Mouse (Mus musculus): Measurements from ENCODE around the gene Mgme1. TPM values are rescaled to one million over a fixed set of nuclear protein-coding genes. Genes with fewer than 3 reads are reported as not detected.

Mgme1 gene
- total and polyA plus RNA-seq, 2 experiments from 2014 or later: 5.4 to 5.8 TPM

GRCm38 (mm10) chr2:144269679-144270475 is 586 bp upstream of the Mgme1 start:
- peaks cover 14% of the 10 kb centered on the region for H3K4me1 ChIP-seq (ENCODE audit: insufficient read depth)
- no peaks in the 10 kb centered on the region for H3K36me3 ChIP-seq (ENCODE audit: insufficient read depth)
- peak overlapping the region; percentile 94 for H3K9ac ChIP-seq
- DNase-seq (no peak), ATAC-seq (no peak; the same call in 1 of the 2 replicates)
- H3K4me3 ChIP-seq (ENCODE audit: low read depth, low read length): peak overlapping the region; percentile 88
- H3K4me2 ChIP-seq (ENCODE audit: low read depth): peak overlapping the region; percentile 65
- peak overlapping the region; percentile 91 for H3K27ac ChIP-seq (ENCODE audit: low read depth, low read length)
- under 1% methylated on average over 26 of the region's 33 CpGs for WGBS
- no peaks in the 10 kb centered on the region for H3K9me3 ChIP-seq (ENCODE audit: low read length)
- no peaks in the 10 kb centered on the region for H3K27me3 ChIP-seq (ENCODE audit: insufficient read depth, low read length)
- TF ChIP-seq CTCF (IDR thresholded peaks at IDR 0.05; ENCODE audit: low read depth): no peak

GRCm38 (mm10) chr2:144272088-144272487 is 1.6 kb downstream of the Mgme1 start:
- no peaks in the 10 kb centered on the region for H3K36me3 ChIP-seq (ENCODE audit: insufficient read depth)
- no peak for TF ChIP-seq CTCF (IDR thresholded peaks at IDR 0.05; ENCODE audit: low read depth)
- DNase-seq: no peak
- H3K4me3 ChIP-seq (ENCODE audit: low read depth, low read length): no peak overlapping the region
- peaks cover 14% of the 10 kb centered on the region for H3K4me1 ChIP-seq (ENCODE audit: insufficient read depth)
- no peak overlapping the region for H3K9ac ChIP-seq
- no peak overlapping the region for H3K27ac ChIP-seq (ENCODE audit: low read depth, low read length)
- no peaks in the 10 kb centered on the region for H3K9me3 ChIP-seq (ENCODE audit: low read length)
- ATAC-seq: no peak
- H3K27me3 ChIP-seq (ENCODE audit: insufficient read depth, low read length): no peaks in the 10 kb centered on the region
- no peak overlapping the region for H3K4me2 ChIP-seq (ENCODE audit: low read depth)
- WGBS: 91% methylated on average over 12 of the region's 12 CpGs

GRCm38 (mm10) chr2:144274741-144275140 is 4.3 kb downstream of the Mgme1 start:
- no peak for TF ChIP-seq CTCF (IDR thresholded peaks at IDR 0.05; ENCODE audit: low read depth)
- Histone ChIP-seq H3K4me1 (ENCODE audit: insufficient read depth) (no peaks in the 10 kb centered on the region), H3K4me2 (ENCODE audit: low read depth) (no peak overlapping the region), H3K27ac (ENCODE audit: low read depth, low read length) (no peak overlapping the region), H3K9ac (no peak overlapping the region), H3K36me3 (ENCODE audit: insufficient read depth) (peaks cover 6% of the 10 kb centered on the region), H3K4me3 (ENCODE audit: low read depth, low read length) (no peak overlapping the region), H3K9me3 (ENCODE audit: low read length) (no peaks in the 10 kb centered on the region), H3K27me3 (ENCODE audit: insufficient read depth, low read length) (no peaks in the 10 kb centered on the region)
- ATAC-seq (no peak), DNase-seq (no peak)
- 69% methylated on average over 8 of the region's 8 CpGs for WGBS

- no peaks in the 10 kb centered on the region for H3K27me3 ChIP-seq (ENCODE audit: insufficient read depth, low read length)
- TF ChIP-seq CTCF (IDR thresholded peaks at IDR 0.05; ENCODE audit: low read depth): no peak
- no peak overlapping the region for H3K27ac ChIP-seq (ENCODE audit: low read depth, low read length)
- H3K4me1 ChIP-seq (ENCODE audit: insufficient read depth): no peaks in the 10 kb centered on the region
- WGBS: 90% methylated on average over 3 of the region's 3 CpGs
- no peak for DNase-seq
- peaks cover 7% of the 10 kb centered on the region for H3K36me3 ChIP-seq (ENCODE audit: insufficient read depth)
- no peak overlapping the region for H3K4me2 ChIP-seq (ENCODE audit: low read depth)
- no peaks in the 10 kb centered on the region for H3K9me3 ChIP-seq (ENCODE audit: low read length)
- ATAC-seq: no peak
- H3K4me3 ChIP-seq (ENCODE audit: low read depth, low read length): no peak overlapping the region
- H3K9ac ChIP-seq: no peak overlapping the region
Observed at GRCm38 (mm10) chr2:144276885-144277284, 6.4 kb downstream of the Mgme1 start.

GRCm38 (mm10) chr2:144279742-144280141 is 9.3 kb downstream of the Mgme1 start:
- H3K27ac ChIP-seq (ENCODE audit: low read depth, low read length): no peak overlapping the region
- peaks cover 7% of the 10 kb centered on the region for H3K36me3 ChIP-seq (ENCODE audit: insufficient read depth)
- no peaks in the 10 kb centered on the region for H3K4me1 ChIP-seq (ENCODE audit: insufficient read depth)
- no peak overlapping the region for H3K4me2 ChIP-seq (ENCODE audit: low read depth)
- no peak overlapping the region for H3K9ac ChIP-seq
- H3K4me3 ChIP-seq (ENCODE audit: low read depth, low read length): no peak overlapping the region
- WGBS: 59% methylated on average over 5 of the region's 5 CpGs
- ATAC-seq (no peak), DNase-seq (no peak)
- no peak for TF ChIP-seq CTCF (IDR thresholded peaks at IDR 0.05; ENCODE audit: low read depth)
- no peaks in the 10 kb centered on the region for H3K27me3 ChIP-seq (ENCODE audit: insufficient read depth, low read length)
- H3K9me3 ChIP-seq (ENCODE audit: low read length): no peaks in the 10 kb centered on the region

- H3K4me3 ChIP-seq (ENCODE audit: low read depth, low read length): no peak overlapping the region
- no peaks in the 10 kb centered on the region for H3K4me1 ChIP-seq (ENCODE audit: insufficient read depth)
- TF ChIP-seq CTCF (IDR thresholded peaks at IDR 0.05; ENCODE audit: low read depth): no peak
- WGBS: 84% methylated on average over 3 of the region's 3 CpGs
- H3K4me2 ChIP-seq (ENCODE audit: low read depth): no peak overlapping the region
- H3K36me3 ChIP-seq (ENCODE audit: insufficient read depth): peaks cover 7% of the 10 kb centered on the region
- H3K9me3 ChIP-seq (ENCODE audit: low read length): no peaks in the 10 kb centered on the region
- H3K27ac ChIP-seq (ENCODE audit: low read depth, low read length): no peak overlapping the region
- DNase-seq (no peak), ATAC-seq (no peak)
- H3K9ac ChIP-seq: no peak overlapping the region
- H3K27me3 ChIP-seq (ENCODE audit: insufficient read depth, low read length): no peaks in the 10 kb centered on the region
Observed at GRCm38 (mm10) chr2:144280568-144280967, 10.1 kb downstream of the Mgme1 start.

- ATAC-seq (no peak), DNase-seq (no peak)
- Histone ChIP-seq H3K36me3 (ENCODE audit: insufficient read depth) (peaks cover 7% of the 10 kb centered on the region), H3K9ac (no peak overlapping the region), H3K4me2 (ENCODE audit: low read depth) (no peak overlapping the region), H3K27me3 (ENCODE audit: insufficient read depth, low read length) (no peaks in the 10 kb centered on the region), H3K9me3 (ENCODE audit: low read length) (no peaks in the 10 kb centered on the region), H3K27ac (ENCODE audit: low read depth, low read length) (no peak overlapping the region), H3K4me3 (ENCODE audit: low read depth, low read length) (no peak overlapping the region), H3K4me1 (ENCODE audit: insufficient read depth) (no peaks in the 10 kb centered on the region)
- no peak for TF ChIP-seq CTCF (IDR thresholded peaks at IDR 0.05; ENCODE audit: low read depth)
- 76% methylated on average over 3 of the region's 3 CpGs for WGBS
Observed at GRCm38 (mm10) chr2:144281417-144281816, 11.0 kb downstream of the Mgme1 start.
